Mouse (Mus musculus): Measurements from ENCODE around the gene Pou2f1.

The Pou2f1 gene

DNA sequence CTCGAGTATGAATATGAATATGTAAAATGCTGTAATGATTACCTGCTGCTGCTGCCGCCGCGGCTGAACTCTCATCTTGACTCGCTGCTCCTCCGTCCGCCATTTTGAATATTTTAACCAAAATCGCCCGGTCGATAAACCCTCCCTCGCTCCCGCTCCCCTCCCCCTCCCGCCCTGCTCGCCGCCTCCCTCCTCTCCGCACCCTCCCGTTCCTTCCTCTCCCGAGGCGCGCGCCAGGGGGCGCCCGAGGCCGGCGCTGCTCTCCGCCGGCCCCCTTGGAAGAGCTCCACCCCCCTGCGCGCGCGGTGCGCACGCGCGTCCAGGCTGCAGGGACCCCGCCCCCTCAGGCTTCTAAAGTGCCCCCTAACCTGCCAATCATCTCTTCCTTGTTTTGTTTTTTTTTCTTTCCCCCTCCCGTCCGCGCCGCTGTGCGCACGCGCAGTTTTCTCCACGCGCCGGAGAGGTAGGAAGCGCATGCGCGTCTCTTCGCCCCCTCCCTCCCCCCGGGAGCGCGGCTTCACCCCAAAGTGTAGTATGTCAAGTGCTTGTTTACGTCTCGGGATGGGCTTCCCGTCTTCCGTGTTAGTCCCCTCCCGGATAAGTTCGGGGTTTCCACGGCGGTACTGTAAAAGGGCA, at the start of gene Pou2f1:
Pou2f1 (minus strand) TSS at position 159 of the 636 bp plus-strand sequence.
- CTCF ChIA-PET = no interaction called here

GRCm38 (mm10) chr1:166049046-166049827, 46.8 kb upstream of the Pou2f1 start:
- CTCF ChIA-PET = no interaction called here

DNA sequence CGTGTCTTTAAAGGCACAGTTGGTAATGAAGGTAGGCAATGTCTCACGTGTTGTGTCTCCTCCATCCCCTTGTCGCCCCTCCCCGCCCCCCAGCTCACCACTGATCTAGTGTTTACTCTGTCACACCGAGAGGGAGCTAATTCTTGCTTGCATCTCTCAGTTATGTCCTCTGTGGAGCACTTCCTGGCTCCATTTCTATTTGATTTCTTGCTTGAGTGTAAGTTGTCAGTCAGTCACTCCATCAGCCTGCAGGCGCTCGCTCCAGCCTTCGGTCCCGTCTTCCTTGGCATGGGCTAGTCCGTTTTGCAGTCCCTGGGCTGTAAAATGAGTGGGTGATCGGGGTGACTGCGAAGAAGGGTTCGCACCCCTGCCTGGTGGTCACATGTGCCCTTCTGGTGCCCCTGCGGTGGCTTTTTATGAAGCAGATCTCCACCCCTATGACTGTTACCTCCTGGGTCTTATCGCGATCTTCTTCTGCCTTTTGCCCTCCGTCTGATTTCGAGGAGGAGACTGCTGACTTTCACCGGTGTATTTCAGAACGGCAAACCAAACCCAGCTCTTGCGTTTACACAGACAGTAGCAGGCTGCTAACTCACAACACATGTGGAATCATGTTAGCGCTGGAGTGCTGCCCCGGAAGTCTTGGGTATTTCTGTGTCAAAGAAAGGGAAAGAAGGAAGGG, 45.9 kb upstream of the Pou2f1 start:
- CTCF ChIA-PET = no interaction called here

GRCm38 (mm10) chr1:166047505-166048170, 45.2 kb upstream of the Pou2f1 start:
- CTCF ChIA-PET = no interaction called here

- CTCF ChIA-PET = no interaction called here
These were observed 43.4 kb upstream of the Pou2f1 start for GRCm38 (mm10) chr1:166045894-166046197.

- CTCF ChIA-PET = no interaction called here
These were observed 42.8 kb upstream of the Pou2f1 start for GRCm38 (mm10) chr1:166045060-166045893.

GRCm38 (mm10) chr1:166043451-166044149, 41.1 kb upstream of the Pou2f1 start:
- CTCF ChIA-PET = no interaction called here

- CTCF ChIA-PET = no interaction called here
These were observed 39.0 kb upstream of the Pou2f1 start for GRCm38 (mm10) chr1:166041501-166041900.

- CTCF ChIA-PET = no interaction called here
These were observed 36.4 kb upstream of the Pou2f1 start for GRCm38 (mm10) chr1:166038731-166039332.

- CTCF ChIA-PET = no interaction called here
These were observed 32.6 kb upstream of the Pou2f1 start for GRCm38 (mm10) chr1:166035045-166035444.

- CTCF ChIA-PET = no interaction called here
These were observed 29.4 kb upstream of the Pou2f1 start for GRCm38 (mm10) chr1:166031673-166032547.

- CTCF ChIA-PET = interaction anchor here (0.7 kb wide), 1 partner anchor 1402 kb away, joined by 4 read pairs; no protein-coding TSS in a partner anchor
These were observed 21.5 kb upstream of the Pou2f1 start for GRCm38 (mm10) chr1:166023981-166024380.

- CTCF ChIA-PET = interaction anchor here (0.6 to 0.7 kb wide), 2 partner anchors 125 to 356 kb away, joined by 7 to 8 read pairs; no protein-coding TSS in a partner anchor
These were observed 14.7 kb upstream of the Pou2f1 start for GRCm38 (mm10) chr1:166017203-166017602.

- CTCF ChIA-PET = interaction anchor here (0.6 kb wide), 1 partner anchor 35 kb away, joined by 5 read pairs; no protein-coding TSS in a partner anchor
These were observed 13.8 kb upstream of the Pou2f1 start for GRCm38 (mm10) chr1:166016306-166016705.

- CTCF ChIA-PET = no interaction called here
These were observed 12.1 kb upstream of the Pou2f1 start for GRCm38 (mm10) chr1:166014530-166014929.

DNA sequence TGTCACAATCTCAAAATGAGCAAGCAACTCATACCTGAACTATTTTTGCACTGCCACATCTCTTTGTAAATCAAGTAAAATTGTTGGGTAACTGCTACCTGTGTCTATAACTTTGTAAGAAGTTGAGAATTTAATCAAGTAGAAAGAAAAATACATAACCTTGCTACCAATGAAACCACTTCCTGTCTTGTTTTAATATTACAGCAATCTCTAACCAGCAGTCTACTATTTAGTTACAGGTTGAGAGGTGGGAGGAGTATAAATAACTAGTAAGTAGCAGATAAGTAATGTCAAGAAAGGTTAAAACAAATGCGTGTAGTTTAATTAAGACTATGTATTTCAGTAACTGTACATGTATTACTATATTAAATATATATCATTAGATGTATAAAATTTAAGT, 7.6 kb upstream of the Pou2f1 start:
- CTCF ChIA-PET = no interaction called here

DNA sequence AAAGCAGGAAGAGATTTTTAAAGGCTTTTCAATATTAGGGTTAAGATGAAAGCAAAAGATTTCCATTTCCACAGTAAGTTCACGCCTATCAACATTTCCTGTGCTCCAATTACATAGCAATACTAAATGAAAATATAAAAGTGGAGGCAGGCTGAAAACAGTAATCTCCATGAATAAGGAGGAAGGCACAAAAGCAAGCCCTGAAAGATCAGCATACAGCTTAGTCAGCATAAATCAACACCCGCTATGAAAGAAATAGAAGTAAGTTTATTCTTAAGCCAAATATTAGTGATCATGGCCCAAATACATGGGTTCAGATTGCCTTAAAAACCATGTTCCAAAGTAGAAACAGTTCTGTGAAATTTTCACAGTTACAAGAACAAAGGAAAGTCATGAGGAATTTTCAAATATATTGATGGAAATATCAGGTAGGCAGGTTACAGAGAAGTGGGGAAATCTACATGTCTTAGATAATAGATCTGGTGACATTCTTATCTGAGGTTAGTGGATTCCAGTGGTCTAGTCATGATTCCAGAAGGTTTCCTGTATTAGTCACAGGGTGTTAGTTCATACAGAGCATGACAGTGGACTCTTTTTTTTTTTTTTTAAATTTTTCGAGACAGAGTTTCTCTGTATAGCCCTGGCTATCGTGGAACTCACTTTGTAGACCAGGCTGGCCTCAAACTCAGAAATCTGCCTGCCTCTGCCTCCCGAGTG, 6.3 kb upstream of the Pou2f1 start:
- CTCF ChIA-PET = no interaction called here

GRCm38 (mm10) chr1:166007026-166007425, 4.5 kb upstream of the Pou2f1 start:
- CTCF ChIA-PET = no interaction called here
